Mouse (Mus musculus) spleen, adult 2 months (tissue): ENCODE measurements around the gene Il1a. TPM values are rescaled to one million over a fixed set of nuclear protein-coding genes. Genes with fewer than 3 reads are reported as not detected.

Source experiments
- DNase-seq, 2 experiments: peaks; one replicate each; pipeline versions ENCODE4 v3.0.0 to v3.0.0-alpha.2; 2012 to 2021; ENCODE audit warnings: low spot score in 2 of 2, low read depth in 1 of 2
- H3K27ac ChIP-seq: fragments of 200-500 bp; 2 replicates; pipeline ENCODE4 v1.5.1; 2012; ENCODE audit warnings: low read length, inconsistent platforms; ENCODE audit not compliant: insufficient read depth
- H3K27me3 ChIP-seq: fragments of 200-500 bp; 2 replicates; pipeline ENCODE4 v1.6.1; 2012; ENCODE audit warnings: mild to moderate bottlenecking, moderate library complexity, low read length, inconsistent platforms; ENCODE audit not compliant: control insufficient read depth, insufficient read depth
- H3K36me3 ChIP-seq: fragments of 200-500 bp; 2 replicates; pipeline ENCODE4 v1.6.1; 2012; ENCODE audit warnings: mild to moderate bottlenecking, low read length, inconsistent platforms; ENCODE audit not compliant: control insufficient read depth, insufficient read depth
- H3K4me1 ChIP-seq: fragments of 200-500 bp; 2 replicates; pipeline ENCODE4 v1.6.1; 2011; ENCODE audit warnings: inconsistent platforms; ENCODE audit not compliant: control insufficient read depth, insufficient read depth, insufficient read length
- H3K4me3 ChIP-seq: fragments of 200-500 bp; 2 replicates; pipeline ENCODE4 v1.5.1; 2011; ENCODE audit warnings: mild to moderate bottlenecking, inconsistent platforms; ENCODE audit not compliant: insufficient read depth, insufficient read length; ENCODE audit errors: extremely low read depth
- CTCF ChIP-seq: fragments of 200-500 bp; IDR thresholded peaks from 2 replicates; pipeline ENCODE4 v1.5.1; 2011; ENCODE audit warnings: mild to moderate bottlenecking, inconsistent platforms; ENCODE audit not compliant: insufficient read depth, insufficient read length, insufficient replicate concordance; ENCODE audit errors: extremely low read depth
- POLR2A ChIP-seq: fragments of 200-500 bp; IDR thresholded peaks from 2 replicates; pipeline ENCODE4 v1.6.1; 2011; ENCODE audit warnings: low read depth, low read length, inconsistent platforms
- WGBS: fragments of 180-500 bp; shearing (Covaris S2); methylation state at CpG from one replicate; pipeline ENCODE4 v1.1.7; 2018; 5-methylcytosine and 5-hydroxymethylcytosine counted together
- polyA plus RNA-seq: library from polyadenylated mRNA; depleted of rRNA; stranded (reverse); fragments of >200 nt; gene quantifications from 2 replicates; pipeline ENCODE4 v1.2.3, GENCODE M21; 2012

The Il1a gene
- polyA plus RNA-seq, 1 experiment = 1.3 TPM

- TF ChIP-seq CTCF = no peak
- TF ChIP-seq POLR2A = peak; percentile 79
- under 1% methylated on average over 50 of the region's 50 CpGs for WGBS
- Histone ChIP-seq H3K36me3 (no peaks in the 10 kb centered on the region), H3K4me3 (peak within 1 kb of the TSS; percentile 76), H3K4me1 (peaks cover 5% of the 10 kb centered on the region; the same call in 1 of the 2 replicates), H3K27me3 (no peaks in the 10 kb centered on the region), H3K27ac (peak within 1 kb of the TSS; percentile 92)
- peak; percentile 95 to 97 for DNase-seq
These were observed 12.8 kb downstream of the Il1a start, which contains the start of gene Ckap2l for GRCm38 (mm10) chr2:129296671-129297588. Ckap2l (minus strand) TSS chr2:129297212.

- Histone ChIP-seq H3K4me1 (peaks cover 5% of the 10 kb centered on the region; the same call in 1 of the 2 replicates), H3K27me3 (no peaks in the 10 kb centered on the region), H3K27ac (no peak overlapping the region), H3K36me3 (no peaks in the 10 kb centered on the region), H3K4me3 (peak overlapping the region; percentile 20; the same call in 1 of the 2 replicates)
- TF ChIP-seq POLR2A (no peak), CTCF (no peak)
- 72% methylated on average over 5 of the region's 5 CpGs for WGBS
- DNase-seq = no peak
These were observed 13.7 kb downstream of the Il1a start for GRCm38 (mm10) chr2:129296086-129296485.

DNA sequence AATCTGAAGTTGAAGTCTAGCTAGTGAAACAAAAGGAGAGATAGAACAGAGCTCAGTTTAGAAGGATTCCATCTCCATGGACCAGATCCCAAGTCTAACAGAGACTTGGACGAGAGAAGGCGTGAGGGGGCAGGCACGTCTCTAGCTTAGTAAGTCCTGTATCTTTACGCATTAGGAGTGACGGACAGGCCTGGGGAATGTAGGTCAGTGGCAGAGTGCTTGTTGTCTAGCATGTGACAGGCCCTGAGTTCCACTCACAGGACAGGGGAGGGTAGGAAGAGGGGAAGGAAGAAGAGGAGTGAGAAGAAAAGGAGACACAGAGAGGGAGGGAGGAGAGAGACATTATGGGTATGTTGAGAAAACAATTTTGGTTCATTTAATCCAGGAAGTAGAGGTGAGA lies 14.7 kb downstream of the Il1a start:
- H3K4me3 ChIP-seq = no peak overlapping the region
- TF ChIP-seq CTCF (no peak), POLR2A (no peak)
- no peaks in the 10 kb centered on the region for H3K36me3 ChIP-seq
- WGBS = 98% methylated on average over 5 of the region's 5 CpGs
- DNase-seq = no peak
- peaks cover 5% of the 10 kb centered on the region; the same call in 1 of the 2 replicates for H3K4me1 ChIP-seq
- H3K27me3 ChIP-seq = no peaks in the 10 kb centered on the region
- H3K27ac ChIP-seq = no peak overlapping the region

- H3K27me3 ChIP-seq = no peaks in the 10 kb centered on the region
- no peaks in the 10 kb centered on the region; the same call in 1 of the 2 replicates for H3K36me3 ChIP-seq
- no peak for DNase-seq
- 99% methylated on average over 5 of the region's 5 CpGs for WGBS
- no peak overlapping the region for H3K4me3 ChIP-seq
- TF ChIP-seq POLR2A (no peak), CTCF (no peak)
- H3K4me1 ChIP-seq = no peaks in the 10 kb centered on the region
- no peak overlapping the region for H3K27ac ChIP-seq
These were observed 35.9 kb downstream of the Il1a start for GRCm38 (mm10) chr2:129273823-129274222.

DNA sequence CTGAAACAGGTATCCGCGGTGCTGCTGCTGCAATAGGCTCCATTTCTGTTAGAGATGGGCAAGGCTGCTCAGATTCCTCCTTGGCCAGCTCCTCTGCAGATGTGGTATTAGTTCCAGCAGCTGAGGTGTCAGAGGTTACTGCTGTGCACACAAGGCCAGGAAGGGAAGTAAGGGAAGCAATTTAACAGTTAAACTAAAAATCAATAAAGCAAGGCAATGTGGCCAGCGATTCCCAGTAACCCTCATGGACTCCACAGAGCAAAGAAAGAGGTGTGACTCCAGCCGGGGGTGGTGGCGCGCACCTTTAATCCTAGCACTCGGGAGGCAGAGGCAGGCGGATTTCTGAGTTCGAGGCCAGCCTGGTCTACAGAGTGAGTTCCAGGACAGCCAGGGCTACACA lies 39.2 kb downstream of the Il1a start:
- 96% methylated on average over 9 of the region's 9 CpGs for WGBS
- Histone ChIP-seq H3K4me3 (no peak overlapping the region), H3K36me3 (peaks cover 2% of the 10 kb centered on the region), H3K4me1 (no peaks in the 10 kb centered on the region), H3K27me3 (no peaks in the 10 kb centered on the region), H3K27ac (no peak overlapping the region)
- TF ChIP-seq POLR2A (no peak), CTCF (no peak)
- DNase-seq = no peak

DNA sequence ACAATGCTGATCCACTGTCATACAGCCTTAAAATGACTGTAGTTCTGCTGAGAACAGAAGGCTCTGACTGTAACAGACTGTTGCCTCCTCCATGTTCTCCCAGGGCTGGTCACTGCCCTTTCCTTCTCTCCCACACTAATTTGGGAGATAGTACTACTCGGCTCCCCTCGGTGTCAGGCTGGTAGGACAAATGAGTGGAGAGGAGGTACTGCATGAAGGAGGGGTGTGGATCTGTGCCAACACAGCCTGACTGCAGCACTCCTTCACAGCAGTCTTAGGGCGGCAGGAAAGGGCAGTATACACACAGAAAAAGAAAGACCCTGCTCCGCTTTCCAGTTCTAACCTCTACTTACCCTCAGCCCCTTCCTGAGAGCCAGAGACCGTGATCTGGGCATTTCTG lies 39.8 kb downstream of the Il1a start:
- H3K27ac ChIP-seq = no peak overlapping the region
- DNase-seq = no peak
- 95% methylated on average over 5 of the region's 5 CpGs for WGBS
- TF ChIP-seq POLR2A (no peak), CTCF (no peak)
- no peaks in the 10 kb centered on the region for H3K4me1 ChIP-seq
- H3K27me3 ChIP-seq = no peaks in the 10 kb centered on the region
- H3K4me3 ChIP-seq = no peak overlapping the region
- H3K36me3 ChIP-seq = peaks cover 2% of the 10 kb centered on the region

DNA sequence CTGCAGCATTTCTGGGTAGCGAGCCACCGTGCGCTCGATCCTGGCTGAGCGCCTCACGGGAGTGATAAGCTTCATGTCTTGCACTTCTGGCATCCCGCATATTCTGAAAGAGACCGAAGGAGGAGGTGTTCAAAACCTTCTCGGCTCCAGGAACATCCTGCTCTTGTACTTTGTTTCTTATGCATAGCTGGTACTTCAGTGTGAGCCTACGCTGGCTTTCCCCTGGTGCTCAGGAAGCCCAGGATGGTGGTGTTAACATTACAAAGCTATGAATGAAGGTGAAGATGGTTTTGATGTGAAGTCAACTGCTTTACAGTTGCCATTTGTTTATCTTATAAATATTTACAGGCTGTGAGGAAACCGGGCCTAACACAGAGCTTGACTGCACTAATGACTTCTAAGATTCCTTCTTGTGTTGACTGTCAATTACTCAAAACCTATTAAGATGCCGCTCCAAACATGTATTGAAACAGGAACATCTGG lies 40.6 kb downstream of the Il1a start:
- peaks cover 2% of the 10 kb centered on the region for H3K36me3 ChIP-seq
- 97% methylated on average over 12 of the region's 12 CpGs for WGBS
- TF ChIP-seq CTCF (no peak), POLR2A (no peak)

More for the DNA sequence above, 40.6 kb downstream of the Il1a start:
- Histone ChIP-seq H3K4me1 (no peaks in the 10 kb centered on the region), H3K27me3 (no peaks in the 10 kb centered on the region), H3K4me3 (no peak overlapping the region), H3K27ac (no peak overlapping the region)
- DNase-seq = no peak
